Mouse (Mus musculus): ENCODE results near the gene Rae1.

Rae1 gene

GRCm38 (mm10) chr2:173048041-173048745 lies 48.3 kb downstream of the Rae1 start:
- DNase-seq (ENCODE audit: low spot score in 2 of 2): no peak

- no peak for DNase-seq (ENCODE audit: low spot score in 2 of 2)
Observed at GRCm38 (mm10) chr2:173049231-173049630, 49.3 kb downstream of the Rae1 start.

- DNase-seq (ENCODE audit: low spot score in 2 of 2): no peak
Observed at GRCm38 (mm10) chr2:173049817-173050216, 49.9 kb downstream of the Rae1 start.

GRCm38 (mm10) chr2:173050604-173051382 lies 50.9 kb downstream of the Rae1 start:
- no peak for DNase-seq (ENCODE audit: low spot score in 2 of 2)

GRCm38 (mm10) chr2:173052881-173053280 lies 53.0 kb downstream of the Rae1 start:
- no peak for DNase-seq (ENCODE audit: low spot score in 2 of 2)

- DNase-seq (ENCODE audit: low spot score in 2 of 2): no peak
Observed at GRCm38 (mm10) chr2:173053846-173054245, 53.9 kb downstream of the Rae1 start.

- DNase-seq (ENCODE audit: low spot score in 2 of 2): no peak
Observed at GRCm38 (mm10) chr2:173056303-173056881, 56.5 kb downstream of the Rae1 start.

GRCm38 (mm10) chr2:173056882-173057315 lies 57.0 kb downstream of the Rae1 start:
- DNase-seq (ENCODE audit: low spot score in 2 of 2): no peak

GRCm38 (mm10) chr2:173057623-173058022 lies 57.7 kb downstream of the Rae1 start:
- DNase-seq (ENCODE audit: low spot score in 2 of 2): no peak

GRCm38 (mm10) chr2:173058263-173058662 lies 58.3 kb downstream of the Rae1 start:
- DNase-seq (ENCODE audit: low spot score in 2 of 2): no peak

- no peak for DNase-seq (ENCODE audit: low spot score in 2 of 2)
Observed at GRCm38 (mm10) chr2:173060450-173060849, 60.5 kb downstream of the Rae1 start.

GRCm38 (mm10) chr2:173061443-173062351 lies 61.8 kb downstream of the Rae1 start:
- no peak for DNase-seq (ENCODE audit: low spot score in 2 of 2)

GRCm38 (mm10) chr2:173063219-173063618 lies 63.3 kb downstream of the Rae1 start:
- no peak for DNase-seq (ENCODE audit: low spot score in 2 of 2)

GRCm38 (mm10) chr2:173064864-173065263 lies 64.9 kb downstream of the Rae1 start:
- DNase-seq (ENCODE audit: low spot score in 2 of 2): no peak
